Mouse (Mus musculus) left cerebral cortex, adult 2 months (tissue): Measurements from ENCODE around the gene Gm39566. TPM values are rescaled to one million over a fixed set of nuclear protein-coding genes. Genes with fewer than 3 reads are reported as not detected.
A peak's percentile ranks its signal among the peaks of the same experiment; 100 is the strongest.

Source experiments
- DNase-seq, 2 experiments: peaks; one replicate each; pipeline ENCODE4 v3.0.0; 2021 to 2022; ENCODE audit warnings: low spot score in 2 of 2, mixed read lengths in 1 of 2; ENCODE audit errors: extremely low spot score in 1 of 2
- H3K27ac ChIP-seq: fragments of 200-600 bp; 2 replicates; pipeline ENCODE4 v1.8.1; 2022
- H3K4me3 ChIP-seq: fragments of 200-600 bp; 2 replicates; pipeline ENCODE4 v1.8.1; 2022
- CTCF ChIP-seq: fragments of 200-600 bp; IDR thresholded peaks from 2 replicates; pipeline ENCODE4 v1.8.1; 2022; ENCODE audit warnings: antibody characterized with exemption, mild to moderate bottlenecking, moderate library complexity
- intact Hi-C: fragments of 180-260 bp; cut with DNase I; formaldehyde crosslinking; loops from one replicate; pipeline ENCODE4 v1.15.1; 2025
- total RNA-seq, 2 experiments: library from RNA; stranded (reverse); gene quantifications; 2 replicates each; pipeline ENCODE4 v1.2.3; 2021

Gm39566 gene
- total RNA-seq, 2 experiments from 2014 or later, result not detected

DNA sequence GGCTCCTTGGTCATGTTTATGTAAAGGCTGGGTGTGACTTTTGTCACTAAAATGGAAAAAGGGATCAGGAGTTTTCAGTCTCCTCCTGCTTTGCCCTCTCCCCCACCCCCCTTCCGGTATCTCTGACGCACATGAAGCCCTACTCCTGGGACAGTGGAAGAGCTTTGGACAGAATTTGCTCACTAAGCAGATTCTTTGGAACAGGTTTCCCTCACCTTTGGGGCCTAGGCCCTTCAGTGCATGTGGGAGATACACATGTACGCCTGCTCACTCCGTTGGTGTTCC is 47.5 kb downstream of the Gm39566 start:
- peak overlapping the region; percentile 99 for H3K4me3 ChIP-seq
- H3K27ac ChIP-seq, result peak overlapping the region; percentile 99; the same call in 1 of the 2 replicates
- TF ChIP-seq CTCF, result no peak
- intact Hi-C loops, result loop anchor here (2.0 kb wide), 2 partner anchors 35 to 67 kb away; no protein-coding TSS in a partner anchor
- DNase-seq, result no peak

- H3K27ac ChIP-seq, result peak overlapping the region; percentile 99
- intact Hi-C loops, result loop anchor here (2.0 kb wide), 2 partner anchors 36 to 68 kb away; no protein-coding TSS in a partner anchor
- peak overlapping the region; percentile 99 for H3K4me3 ChIP-seq
- TF ChIP-seq CTCF, result no peak
- no peak for DNase-seq
Measured at GRCm38 (mm10) chr11:69766872-69767624, 48.0 kb downstream of the Gm39566 start.

DNA sequence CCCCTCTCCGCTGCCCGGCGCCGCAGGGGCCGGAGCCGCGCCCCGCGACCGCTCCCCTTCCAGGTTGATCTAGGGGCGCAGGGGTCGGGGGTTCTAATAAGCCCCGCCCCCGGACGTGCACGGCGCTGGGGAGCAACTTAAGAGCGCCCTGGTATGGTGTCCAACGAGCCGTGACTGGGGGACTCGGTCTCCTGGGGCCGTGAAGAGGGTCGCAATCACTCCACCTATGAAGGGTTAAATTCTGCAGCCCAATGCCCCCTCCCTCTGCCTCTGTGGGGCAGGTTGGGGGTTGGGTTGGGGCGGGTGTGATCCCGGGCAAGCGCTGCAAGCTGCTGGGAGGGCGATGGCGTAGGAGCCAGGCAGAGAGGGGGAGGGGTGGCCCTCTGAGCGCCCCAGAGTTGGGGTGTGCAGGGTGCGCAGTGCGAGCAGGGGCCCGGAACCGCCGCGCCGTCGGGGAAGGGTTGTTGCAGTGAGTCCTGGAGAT is 48.9 kb downstream of the Gm39566 start:
- peak overlapping the region; percentile 99 for H3K27ac ChIP-seq
- intact Hi-C loops, result loop anchor here (2.0 kb wide), 2 partner anchors 37 to 69 kb away; no protein-coding TSS in a partner anchor
- TF ChIP-seq CTCF, result no peak
- peak overlapping the region; percentile 99 for H3K4me3 ChIP-seq
- DNase-seq, result peak; percentile 76 to 77

GRCm38 (mm10) chr11:69765221-69766125 is 49.6 kb downstream of the Gm39566 start, which contains the start of gene Zbtb4:
Zbtb4 (plus strand) TSS chr11:69765912.
- intact Hi-C loops, result loop anchor here (2.0 kb wide), 2 partner anchors 37 to 69 kb away; no protein-coding TSS in a partner anchor
- no peak for DNase-seq
- Histone ChIP-seq H3K4me3 (peak within 1 kb of the TSS; percentile 99), H3K27ac (peak within 1 kb of the TSS; percentile 99)
- no peak for TF ChIP-seq CTCF

DNA sequence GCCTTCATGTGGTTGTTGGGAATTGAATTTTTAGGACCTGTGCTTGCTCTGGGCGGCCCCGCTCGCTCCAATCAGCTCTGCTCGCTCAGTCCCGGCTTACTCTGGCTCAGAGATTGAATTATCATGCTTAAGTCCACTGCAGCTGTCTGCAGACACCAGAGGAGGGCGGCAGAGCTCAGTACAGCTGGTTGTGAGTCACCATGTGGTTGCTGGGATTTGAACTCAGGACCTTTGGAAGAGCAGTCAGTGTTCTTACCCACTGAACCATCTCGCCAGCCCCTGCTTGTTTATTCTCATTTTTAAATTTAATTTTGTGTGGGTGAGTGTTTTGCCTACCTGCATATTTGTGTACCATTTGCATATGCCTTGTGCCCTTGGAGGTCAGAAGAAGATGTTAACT is 51.5 kb downstream of the Gm39566 start:
- no peak for DNase-seq
- intact Hi-C loops, result no loop called here
- peak; percentile 27 for TF ChIP-seq CTCF
- no peak overlapping the region for H3K27ac ChIP-seq
- H3K4me3 ChIP-seq, result no peak overlapping the region

DNA sequence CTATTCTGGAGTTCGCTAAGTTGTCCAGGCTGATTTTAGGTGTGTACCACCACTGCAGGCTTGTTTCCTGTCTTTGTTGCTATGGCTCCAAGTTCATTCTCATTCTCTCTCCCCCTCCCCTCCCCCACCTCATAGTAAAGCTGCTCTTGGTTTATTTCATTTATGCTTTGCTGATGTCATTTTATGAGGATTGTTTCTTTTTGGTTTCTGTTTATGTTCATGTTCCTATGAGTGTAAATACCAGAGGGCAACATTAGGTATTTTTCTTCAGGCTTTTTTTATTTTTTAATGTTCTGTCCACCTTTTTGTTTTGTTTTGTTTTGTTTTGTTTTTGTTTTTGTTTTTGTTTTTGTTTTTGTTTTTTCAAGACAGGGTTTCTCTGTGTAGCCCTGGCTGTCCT is 53.2 kb downstream of the Gm39566 start, which contains the start of gene Slc35g3:
Gene Slc35g3 (minus strand): TSS at position 101 of the 400 bp plus-strand sequence.
- no peak within 1 kb of the TSS for H3K4me3 ChIP-seq

More for the DNA sequence above, 53.2 kb downstream of the Gm39566 start, which contains the start of gene Slc35g3:
- DNase-seq, result no peak
- intact Hi-C loops, result loop anchor here (1.0 kb wide), 1 partner anchor 74 kb away; no protein-coding TSS in a partner anchor
- no peak for TF ChIP-seq CTCF
- H3K27ac ChIP-seq, result no peak within 1 kb of the TSS

Other genes with a start within 250 kb of the Gm39566 start
- 10 to 100 TPM in 1 of 2 experiments, 1 to 10 TPM in 1; 7.6 to 10.5 TPM for gene Wrap53, start 235.0 kb downstream of the Gm39566 start, total RNA-seq
- 10 to 100 TPM; 23.7 TPM for gene Trp53, start 234.9 kb downstream of the Gm39566 start, total RNA-seq
- 100 to 1,000 TPM; 411 to 429 TPM for gene Atp1b2, start 209.4 kb downstream of the Gm39566 start, total RNA-seq
- gene Shbg, start 197.4 kb downstream of the Gm39566 start, total RNA-seq, result not detected
- gene Sat2, start 193.3 kb downstream of the Gm39566 start, total RNA-seq, result 10 to 100 TPM in 1 of 2 experiments, 1 to 10 TPM in 1; 9.9 to 13.7 TPM
- 100 to 1,000 TPM; 146 TPM for gene Fxr2, start 182.3 kb downstream of the Gm39566 start, total RNA-seq
- gene Sox15, start 160.0 kb downstream of the Gm39566 start, total RNA-seq, result not detected
- gene Mpdu1, start 152.7 kb downstream of the Gm39566 start, total RNA-seq, result 10 to 100 TPM; 59.0 to 59.4 TPM
- gene Cd68, start 149.1 kb downstream of the Gm39566 start, total RNA-seq, result 10 to 100 TPM; 11.8 to 14.1 TPM
- gene Eif4a1, start 142.9 kb downstream of the Gm39566 start, total RNA-seq, result 100 to 1,000 TPM; 299 to 311 TPM
- 100 to 1,000 TPM; 108 to 111 TPM for gene Senp3, start 133.2 kb downstream of the Gm39566 start, total RNA-seq
- gene Tnfsf13, start 129.5 kb downstream of the Gm39566 start, total RNA-seq, result 1 to 10 TPM; 3.3 to 3.8 TPM
- 10 to 100 TPM in 1 of 2 experiments, 1 to 10 TPM in 1; 9.5 to 10.6 TPM for gene Tnfsf12, start 119.4 kb downstream of the Gm39566 start, total RNA-seq
- gene Tnfsfm13, start 119.2 kb downstream of the Gm39566 start, total RNA-seq, result 1 to 10 TPM; 1.4 to 1.9 TPM
- gene Polr2a, start 56.7 kb downstream of the Gm39566 start, total RNA-seq, result 10 to 100 TPM; 55.1 to 56.6 TPM
- gene Slc35g3, start 53.3 kb downstream of the Gm39566 start, total RNA-seq, result not detected
- 100 to 1,000 TPM; 134 to 167 TPM for gene Zbtb4, start 49.4 kb downstream of the Gm39566 start, total RNA-seq
- gene Chrnb1, start 19.4 kb downstream of the Gm39566 start, total RNA-seq, result 1 to 10 TPM; 1.0 to 1.4 TPM
- 10 to 100 TPM; 15.9 to 19.8 TPM for gene Fgf11, start 13.4 kb downstream of the Gm39566 start, total RNA-seq
- gene Tmem102, start 9.7 kb downstream of the Gm39566 start, total RNA-seq, result under 1 TPM in 1 of 2 experiments, not detected in 1; 0.23 TPM
- not detected for gene Spem2, start 3.2 kb upstream of the Gm39566 start, total RNA-seq
- under 1 TPM; 0.34 to 0.44 TPM for gene Spem1, start 6.9 kb upstream of the Gm39566 start, total RNA-seq
- 100 to 1,000 TPM; 236 to 243 TPM for gene Nlgn2, start 22.5 kb upstream of the Gm39566 start, total RNA-seq
- 100 to 1,000 TPM; 113 to 126 TPM for gene Tmem256, start 23.2 kb upstream of the Gm39566 start, total RNA-seq
- gene Plscr3, start 31.1 kb upstream of the Gm39566 start, total RNA-seq, result 10 to 100 TPM; 19.5 to 22.5 TPM
- gene Tnk1, start 43.4 kb upstream of the Gm39566 start, total RNA-seq, result under 1 TPM in 1 of 2 experiments, not detected in 1; 0.20 TPM
- gene Tmem95, start 62.7 kb upstream of the Gm39566 start, total RNA-seq, result not detected
- gene Kctd11, start 66.1 kb upstream of the Gm39566 start, total RNA-seq, result 1 to 10 TPM; 1.3 to 1.5 TPM
- gene Acap1, start 80.2 kb upstream of the Gm39566 start, total RNA-seq, result not detected
- gene 2810408A11Rik, start 85.7 kb upstream of the Gm39566 start, total RNA-seq, result under 1 TPM; 0.23 to 0.87 TPM
- gene Neurl4, start 85.8 kb upstream of the Gm39566 start, total RNA-seq, result 100 to 1,000 TPM; 121 to 124 TPM
- 10 to 100 TPM; 31.0 to 31.7 TPM for gene Gps2, start 98.6 kb upstream of the Gm39566 start, total RNA-seq
- gene Eif5a, start 106.7 kb upstream of the Gm39566 start, total RNA-seq, result 100 to 1,000 TPM; 408 to 429 TPM
- gene Ybx2, start 120.5 kb upstream of the Gm39566 start, total RNA-seq, result 1 to 10 TPM; 9.9 to 10.0 TPM
- gene Slc2a4, start 132.9 kb upstream of the Gm39566 start, total RNA-seq, result 1 to 10 TPM; 2.3 to 4.1 TPM
- gene Cldn7, start 149.5 kb upstream of the Gm39566 start, total RNA-seq, result not detected
- gene Ctdnep1, start 165.9 kb upstream of the Gm39566 start, total RNA-seq, result 100 to 1,000 TPM; 116 to 124 TPM
- gene Elp5, start 167.2 kb upstream of the Gm39566 start, total RNA-seq, result 10 to 100 TPM; 90.9 to 93.8 TPM
- 100 to 1,000 TPM; 209 to 215 TPM for gene Gabarap, start 175.8 kb upstream of the Gm39566 start, total RNA-seq
- gene Phf23, start 180.5 kb upstream of the Gm39566 start, total RNA-seq, result 10 to 100 TPM; 44.3 to 48.9 TPM
- 10 to 100 TPM; 32.6 to 32.9 TPM for gene Dvl2, start 185.3 kb upstream of the Gm39566 start, total RNA-seq
- gene Acadvl, start 200.1 kb upstream of the Gm39566 start, total RNA-seq, result 10 to 100 TPM; 59.4 to 62.5 TPM
- 100 to 1,000 TPM; 818 to 875 TPM for gene Dlg4, start 201.6 kb upstream of the Gm39566 start, total RNA-seq
- gene Asgr1, start 238.8 kb upstream of the Gm39566 start, total RNA-seq, result 1 to 10 TPM; 1.8 to 2.1 TPM